Mouse (Mus musculus) liver, adult (tissue): ENCODE results near the gene Rbp1.

Source experiments
- GATA4 ChIP-seq: IDR thresholded peaks from 2 replicates; pipeline ENCODE4 v1.6.1; 2014; ENCODE audit warnings: mild to moderate bottlenecking, low read length; ENCODE audit not compliant: insufficient replicate concordance

Gene Rbp1

GRCm38 (mm10) chr9:98422656-98423055 is at the start of gene Rbp1:
Rbp1 (plus strand) TSS chr9:98422961.
- no peak for TF ChIP-seq GATA4

- no peak for TF ChIP-seq GATA4
These were observed 49.4 kb upstream of the Rbp1 start for GRCm38 (mm10) chr9:98373358-98373757.

- TF ChIP-seq GATA4: no peak
These were observed 47.9 kb upstream of the Rbp1 start for GRCm38 (mm10) chr9:98374897-98375296.

DNA sequence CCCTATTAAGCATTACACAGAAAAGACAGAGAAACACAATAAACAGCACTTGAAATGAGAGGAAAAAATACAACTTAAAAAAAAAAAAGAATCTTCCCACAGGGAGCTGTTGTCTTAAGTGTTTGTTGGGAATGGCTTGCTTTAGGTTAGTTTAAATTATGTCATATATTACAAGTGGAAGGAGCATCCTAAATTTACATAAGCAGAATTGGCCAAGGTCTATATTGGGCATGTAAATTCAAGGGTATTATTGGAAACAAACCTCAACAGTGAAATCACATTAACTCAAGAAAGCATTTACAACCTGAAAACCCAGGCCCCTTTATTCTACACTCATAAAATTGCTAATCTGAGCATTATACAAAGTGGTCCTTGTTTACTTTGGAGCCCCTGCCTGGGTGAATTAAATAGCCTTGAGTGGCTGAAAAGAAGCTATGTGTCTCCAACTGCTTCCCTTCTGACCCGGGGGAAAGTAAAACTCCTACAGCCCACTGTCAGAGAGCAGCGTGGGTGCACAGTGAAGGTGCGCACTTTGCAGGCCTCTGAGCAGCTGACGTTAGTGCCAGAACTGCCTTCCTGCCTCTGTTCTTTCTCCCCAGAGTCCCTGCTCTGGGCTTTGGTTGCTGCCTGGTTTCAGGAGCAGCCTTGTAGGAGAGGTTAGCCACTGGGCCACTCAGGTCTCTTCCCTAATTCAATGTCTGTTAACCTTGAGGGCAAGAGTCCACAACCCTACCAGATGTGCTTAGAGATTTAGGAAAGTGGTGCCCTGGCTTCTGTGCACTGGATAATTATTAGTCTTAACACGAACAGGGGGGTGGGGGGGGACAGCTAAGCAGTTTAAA is 47.2 kb upstream of the Rbp1 start:
- TF ChIP-seq GATA4: no peak

DNA sequence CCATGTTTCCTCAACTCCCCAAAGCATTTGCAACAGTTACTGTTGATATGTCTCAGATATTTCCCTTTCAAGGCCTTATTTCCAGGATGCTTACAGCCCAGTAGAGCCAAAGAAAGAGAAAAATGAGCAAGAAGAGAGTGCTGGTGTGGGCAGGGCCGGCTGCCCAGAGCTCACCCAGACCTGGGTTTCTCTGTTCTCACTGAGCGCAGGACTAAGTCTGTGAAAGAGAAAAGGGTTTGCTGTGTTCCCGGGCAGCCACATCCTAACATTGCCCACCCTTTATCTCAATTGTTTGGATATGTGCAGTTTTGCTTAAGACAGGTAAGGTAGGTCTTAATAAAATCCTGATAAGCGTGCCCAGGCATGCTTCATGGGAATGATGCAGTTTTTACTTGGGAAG is 43.0 kb upstream of the Rbp1 start:
- no peak for TF ChIP-seq GATA4

- no peak for TF ChIP-seq GATA4
These were observed 42.2 kb upstream of the Rbp1 start for GRCm38 (mm10) chr9:98380593-98380992.

GRCm38 (mm10) chr9:98387741-98388632 is 34.8 kb upstream of the Rbp1 start:
- no peak for TF ChIP-seq GATA4

GRCm38 (mm10) chr9:98388633-98388965 is 34.2 kb upstream of the Rbp1 start:
- no peak for TF ChIP-seq GATA4

GRCm38 (mm10) chr9:98393496-98393895 is 29.3 kb upstream of the Rbp1 start:
- TF ChIP-seq GATA4: no peak

- no peak for TF ChIP-seq GATA4
These were observed 25.6 kb upstream of the Rbp1 start for GRCm38 (mm10) chr9:98397211-98397610.

DNA sequence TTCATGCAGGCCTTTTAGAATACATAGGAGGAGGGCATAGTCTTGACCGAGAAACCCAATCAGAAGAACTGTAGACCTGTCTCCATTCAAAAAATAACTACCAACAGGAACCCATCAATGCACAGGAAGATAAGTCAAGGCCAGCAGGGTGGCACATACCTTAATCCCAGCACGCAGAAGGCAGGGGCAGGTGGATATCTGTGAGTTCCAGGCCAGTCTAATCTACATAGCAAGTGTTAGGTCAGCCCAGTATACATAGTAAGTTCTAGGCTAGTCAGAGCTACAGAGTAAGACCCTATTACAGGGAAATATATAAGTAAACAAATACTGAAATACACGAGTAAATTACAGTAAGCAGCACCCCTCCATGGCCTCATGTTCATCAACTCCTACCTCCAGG is 24.9 kb upstream of the Rbp1 start:
- TF ChIP-seq GATA4: no peak

GRCm38 (mm10) chr9:98400185-98400894 is 22.4 kb upstream of the Rbp1 start:
- no peak for TF ChIP-seq GATA4

- TF ChIP-seq GATA4: no peak
These were observed 21.1 kb upstream of the Rbp1 start for GRCm38 (mm10) chr9:98401611-98402010.

DNA sequence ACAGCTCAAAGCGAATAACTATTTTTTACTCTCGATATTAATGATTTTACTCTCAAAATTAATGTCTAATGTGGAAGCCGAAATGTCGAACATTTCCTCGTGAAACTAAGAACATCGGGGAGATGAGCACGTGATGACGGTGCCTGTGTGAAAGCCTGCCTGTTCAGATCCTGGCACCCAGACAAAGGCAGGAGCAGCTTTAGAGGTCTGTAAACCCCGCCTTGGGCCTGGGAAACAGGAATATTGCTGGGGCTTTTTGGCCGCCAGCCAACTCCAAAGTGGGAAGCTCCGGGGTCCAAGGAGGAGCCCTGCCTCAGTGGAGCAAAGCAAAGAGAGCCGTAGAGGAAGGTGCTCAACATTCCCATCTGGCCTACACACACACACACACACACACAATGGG is 15.0 kb upstream of the Rbp1 start:
- no peak for TF ChIP-seq GATA4

GRCm38 (mm10) chr9:98409137-98409536 is 13.6 kb upstream of the Rbp1 start:
- no peak for TF ChIP-seq GATA4
